Mouse (Mus musculus) left cerebral cortex, adult 2 months (tissue): ENCODE data around the gene Scgb2a2. TPM values are rescaled to one million over a fixed set of nuclear protein-coding genes. Genes with fewer than 3 reads are reported as not detected.
"Not testable (repeated sequence)": the region's sequence is repeated elsewhere in the genome, so short reads cannot be mapped to it uniquely, and the experiment has no call there.

Experiments used
- DNase-seq, 2 experiments: peaks; one replicate each; pipeline ENCODE4 v3.0.0; 2021 to 2022; ENCODE audit warnings: low spot score in 2 of 2, mixed read lengths in 1 of 2; ENCODE audit errors: extremely low spot score in 1 of 2
- H3K27ac ChIP-seq: fragments of 200-600 bp; 2 replicates; pipeline ENCODE4 v1.8.1; 2022
- H3K4me3 ChIP-seq: fragments of 200-600 bp; 2 replicates; pipeline ENCODE4 v1.8.1; 2022
- CTCF ChIP-seq: fragments of 200-600 bp; IDR thresholded peaks from 2 replicates; pipeline ENCODE4 v1.8.1; 2022; ENCODE audit warnings: antibody characterized with exemption, mild to moderate bottlenecking, moderate library complexity
- intact Hi-C: fragments of 180-260 bp; cut with DNase I; formaldehyde crosslinking; loops from one replicate; pipeline ENCODE4 v1.15.1; 2025
- microRNA-seq, 2 experiments: library from miRNA; unstranded; fragments of <30 nt; microRNA quantifications; one replicate each; pipeline ENCODE4 v1.2.0; 2021
- total RNA-seq, 2 experiments: library from RNA; stranded (reverse); gene quantifications; 2 replicates each; pipeline ENCODE4 v1.2.3; 2021

Gene Scgb2a2
- total RNA-seq, 2 experiments from 2014 or later: not detected

DNA sequence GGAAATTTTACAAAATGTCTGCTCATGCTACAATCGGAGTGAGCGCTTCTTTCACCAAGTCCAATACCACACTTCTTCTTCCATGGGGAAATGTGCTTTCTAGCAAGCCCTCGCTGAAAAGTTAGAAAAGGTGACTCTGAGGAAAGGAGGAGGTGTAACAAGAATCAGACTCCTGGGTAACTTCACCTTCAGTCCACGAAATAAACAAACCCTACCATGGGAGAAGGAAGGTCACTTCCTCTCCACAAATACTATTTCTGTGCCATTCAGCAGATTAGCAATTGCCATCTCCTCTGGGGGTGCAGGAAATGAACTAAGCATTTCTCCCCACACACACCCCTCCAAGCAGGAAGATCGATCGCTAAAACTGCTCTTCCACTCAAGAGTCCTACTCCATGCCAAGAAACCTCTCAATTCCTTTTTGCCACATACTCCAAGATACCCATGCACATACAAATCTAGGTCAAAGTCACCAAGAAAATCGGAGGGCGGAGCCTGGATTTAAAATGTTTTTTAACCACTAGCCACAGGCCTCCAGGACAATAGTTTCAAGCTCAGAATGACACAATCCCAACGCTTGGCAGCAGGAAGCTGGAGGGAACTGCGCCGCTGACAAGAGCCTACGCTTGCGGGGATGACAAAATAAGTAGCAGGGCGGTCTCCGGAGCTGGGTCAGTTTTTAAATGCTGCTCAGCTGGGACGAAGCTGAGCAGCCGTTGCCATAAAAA is 51.1 kb downstream of the Scgb2a2 start:
- H3K27ac ChIP-seq: no peak overlapping the region

DNA sequence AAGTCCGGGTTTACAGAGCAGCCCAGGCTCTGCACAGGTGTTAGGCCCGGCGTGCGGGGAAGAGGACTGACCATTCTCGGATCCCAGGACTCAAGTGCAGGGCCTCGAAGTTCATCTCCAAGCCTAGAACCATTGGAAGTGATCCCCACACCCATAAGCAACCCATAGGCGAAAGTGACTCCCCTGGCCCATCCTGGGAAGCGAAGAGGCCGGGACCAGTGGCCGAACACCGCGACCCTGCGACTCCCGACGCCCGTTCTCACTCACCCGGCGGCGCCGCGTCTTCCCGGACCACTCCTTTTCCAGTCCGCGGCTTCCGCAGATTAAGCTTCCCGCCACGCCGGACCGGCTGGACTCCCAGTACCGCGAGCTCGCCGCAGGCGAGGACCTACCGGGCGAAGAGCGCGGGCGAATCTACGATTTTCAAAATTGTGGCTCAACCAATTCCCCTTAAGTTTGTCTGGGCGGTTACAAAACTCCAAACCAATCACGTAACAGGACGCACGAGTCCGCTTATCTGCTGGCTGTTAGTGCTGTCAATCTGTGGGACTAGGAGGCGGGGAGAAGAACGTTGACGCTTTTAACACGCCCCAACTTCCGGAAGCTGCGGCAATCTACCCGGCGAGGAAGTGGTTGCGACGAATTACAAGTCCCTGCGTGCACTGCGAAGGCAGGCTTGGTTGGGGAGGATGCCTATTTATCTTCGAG is 51.9 kb downstream of the Scgb2a2 start, which contains the start of gene Incenp:
Gene Incenp, minus strand, starts transcription at position 480 of the 708 bp plus-strand sequence.
- Histone ChIP-seq H3K27ac (peak within 1 kb of the TSS; percentile 87), H3K4me3 (peak within 1 kb of the TSS; percentile 85)
- no peak; the same call in 1 of the 2 replicates for TF ChIP-seq CTCF
- peak; percentile 86 to 93 for DNase-seq
- intact Hi-C loops: loop anchor here (5.0 kb wide), 1 partner anchor 283 kb away; the partner anchor contains the start of gene Fads1

More for the DNA sequence above, 51.1 kb downstream of the Scgb2a2 start:
- peak overlapping the region; percentile 85 for H3K4me3 ChIP-seq
- intact Hi-C loops: loop anchor here (5.0 kb wide), 1 partner anchor 284 kb away; the partner anchor contains the start of gene Fads1
- no peak for DNase-seq
- TF ChIP-seq CTCF: no peak

DNA sequence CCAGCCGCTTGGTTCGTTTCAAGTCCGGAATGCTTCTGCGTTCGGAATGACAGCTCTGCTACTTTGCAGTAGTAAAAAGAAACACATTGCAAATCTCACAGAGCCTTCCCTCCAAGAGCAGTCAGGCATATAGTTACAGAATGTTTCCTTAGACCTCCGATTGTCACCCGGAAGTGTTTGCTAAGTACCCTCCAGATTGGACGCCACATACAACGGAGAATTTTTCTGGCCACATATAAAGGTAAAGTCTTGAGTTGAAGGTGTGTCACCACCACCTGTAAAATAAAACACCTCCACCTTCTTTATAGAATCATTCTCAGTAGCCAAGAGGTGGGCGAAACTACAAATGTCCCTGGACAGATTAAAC is 52.4 kb downstream of the Scgb2a2 start:
- intact Hi-C loops: loop anchor here (5.0 kb wide), 1 partner anchor 283 kb away; the partner anchor contains the start of gene Fads1
- H3K27ac ChIP-seq: peak overlapping the region; percentile 87
- no peak for TF ChIP-seq CTCF
- DNase-seq: no peak
- peak overlapping the region; percentile 85 for H3K4me3 ChIP-seq

DNA sequence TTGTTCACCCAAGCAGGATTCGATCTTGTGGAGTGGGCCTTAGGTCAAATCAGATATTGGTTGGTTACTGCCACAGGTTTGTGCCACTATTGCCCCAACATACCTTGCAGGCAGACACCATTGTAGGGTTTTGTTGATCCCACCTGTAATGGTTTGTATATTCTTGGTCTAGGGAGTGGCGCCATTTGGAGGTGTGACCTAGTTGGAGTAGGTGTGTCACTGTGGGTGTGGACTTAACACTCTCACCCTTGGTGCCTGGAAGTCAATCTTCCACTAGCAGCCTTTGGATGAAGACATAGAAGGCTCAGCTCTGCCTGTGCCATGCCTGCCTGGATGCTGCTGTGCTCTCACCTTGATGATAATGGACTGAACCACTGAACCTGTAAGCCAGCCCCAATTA is 53.3 kb downstream of the Scgb2a2 start:
- H3K27ac ChIP-seq, intact Hi-C loops, DNase-seq, H3K4me3 ChIP-seq: not testable (repeated sequence)

Small RNAs within 50 kb of the gene (microRNA-seq; reads per million reads assigned to microRNA genes)
- 0 reads per million in 2 experiments for gene Gm22369

Other genes with a start within 250 kb of the Scgb2a2 start
- gene Incenp, start 52.0 kb downstream of the Scgb2a2 start, total RNA-seq: 10 to 100 TPM; 28.1 to 28.3 TPM
- gene Fth1, start 133.0 kb downstream of the Scgb2a2 start, total RNA-seq: 1,000 to 10,000 TPM; 2,213 to 2,341 TPM
- under 1 TPM; 0.49 to 0.75 TPM for gene Best1, start 154.1 kb downstream of the Scgb2a2 start, total RNA-seq
- gene Rab3il1, start 154.1 kb downstream of the Scgb2a2 start, total RNA-seq: 1 to 10 TPM; 9.4 TPM
- gene Fads3, start 194.0 kb downstream of the Scgb2a2 start, total RNA-seq: 10 to 100 TPM; 26.6 to 28.1 TPM